Mouse (Mus musculus): ENCODE measurements at regions not wholly inside any gene's neighbourhood (a gene's known extent, or its start where the extent isn't known, plus 50 kb on each side); places are given as distances from the start of the nearest gene placed in this dataset.

DNA sequence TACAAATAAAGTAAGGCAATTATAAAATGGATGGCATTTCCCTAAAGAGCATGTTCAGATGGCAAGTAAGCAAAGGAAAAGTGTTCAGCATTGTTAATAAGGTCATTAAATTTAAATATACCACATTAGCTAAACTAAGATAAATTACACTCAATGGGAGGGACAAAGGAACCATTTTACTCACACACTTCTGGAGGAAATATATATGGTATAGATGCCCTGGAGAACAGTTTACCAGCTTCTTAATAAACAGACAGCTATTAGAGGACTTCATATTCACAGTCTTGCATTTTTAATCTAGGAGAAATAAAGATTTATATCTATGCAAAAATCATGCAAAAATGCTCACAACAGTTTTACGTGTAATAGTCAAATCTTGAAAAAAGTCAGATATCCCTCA is 183.8 kb downstream of the Dthd1 start:
- no peak for ATAC-seq (ENCODE audit: low FRiP score, low read depth)
- WGBS: 81% methylated on average over 1 of the region's 1 CpGs
- Histone ChIP-seq H3K36me3 (no peaks in the 10 kb centered on the region), H3K27me3 (replicated peaks) (no peaks in the 10 kb centered on the region), H3K9ac (no peak overlapping the region), H3K9me3 (no peaks in the 10 kb centered on the region), H3K4me3 (no peak overlapping the region), H3K4me2 (replicated peaks) (no peak overlapping the region), H3K27ac (no peak overlapping the region), H3K4me1 (no peaks in the 10 kb centered on the region)

GRCm38 (mm10) chr5:63034446-63034845 is 220.8 kb downstream of the Dthd1 start:
- no peaks in the 10 kb centered on the region for H3K27me3 ChIP-seq (replicated peaks)
- H3K4me2 ChIP-seq (replicated peaks): no peak overlapping the region
- H3K9me3 ChIP-seq: no peaks in the 10 kb centered on the region
- no peak overlapping the region for H3K27ac ChIP-seq
- no peak overlapping the region for H3K4me3 ChIP-seq
- H3K9ac ChIP-seq: no peak overlapping the region
- H3K36me3 ChIP-seq: no peaks in the 10 kb centered on the region
- H3K4me1 ChIP-seq: no peaks in the 10 kb centered on the region
- 83% methylated on average over 2 of the region's 2 CpGs for WGBS
- no peak for ATAC-seq (ENCODE audit: low FRiP score, low read depth)

- no peak overlapping the region for H3K27ac ChIP-seq
- H3K27me3 ChIP-seq (replicated peaks): no peaks in the 10 kb centered on the region
- no peaks in the 10 kb centered on the region for H3K9me3 ChIP-seq
- no peak overlapping the region for H3K4me2 ChIP-seq (replicated peaks)
- H3K36me3 ChIP-seq: no peaks in the 10 kb centered on the region
- no peak overlapping the region for H3K9ac ChIP-seq
- 76% methylated on average over 2 of the region's 2 CpGs for WGBS
- H3K4me1 ChIP-seq: no peaks in the 10 kb centered on the region
- ATAC-seq (ENCODE audit: low FRiP score, low read depth): no peak
- H3K4me3 ChIP-seq: no peak overlapping the region
Measured at GRCm38 (mm10) chr5:63045751-63046150, 232.1 kb downstream of the Dthd1 start.

GRCm38 (mm10) chr5:63063301-63063700 is 249.7 kb downstream of the Dthd1 start:
- H3K27ac ChIP-seq: no peak overlapping the region
- ATAC-seq (ENCODE audit: low FRiP score, low read depth): no peak
- no peaks in the 10 kb centered on the region for H3K36me3 ChIP-seq
- H3K9ac ChIP-seq: no peak overlapping the region
- 42% methylated on average over 2 of the region's 2 CpGs for WGBS
- no peaks in the 10 kb centered on the region for H3K9me3 ChIP-seq
- H3K4me1 ChIP-seq: no peaks in the 10 kb centered on the region
- no peaks in the 10 kb centered on the region for H3K27me3 ChIP-seq (replicated peaks)
- no peak overlapping the region for H3K4me3 ChIP-seq
- no peak overlapping the region for H3K4me2 ChIP-seq (replicated peaks)

- WGBS: 50% methylated on average over 1 of the region's 1 CpGs
- Histone ChIP-seq H3K4me3 (no peak overlapping the region), H3K9me3 (no peaks in the 10 kb centered on the region), H3K9ac (no peak overlapping the region), H3K36me3 (no peaks in the 10 kb centered on the region), H3K4me2 (replicated peaks) (no peak overlapping the region), H3K27me3 (replicated peaks) (no peaks in the 10 kb centered on the region), H3K27ac (no peak overlapping the region), H3K4me1 (no peaks in the 10 kb centered on the region)
- no peak for ATAC-seq (ENCODE audit: low FRiP score, low read depth)
Measured at GRCm38 (mm10) chr5:63066872-63067271, 253.2 kb downstream of the Dthd1 start.

- Histone ChIP-seq H3K4me3 (no peak overlapping the region), H3K27ac (no peak overlapping the region), H3K27me3 (replicated peaks) (no peaks in the 10 kb centered on the region), H3K36me3 (no peaks in the 10 kb centered on the region), H3K9ac (no peak overlapping the region), H3K9me3 (no peaks in the 10 kb centered on the region), H3K4me1 (no peaks in the 10 kb centered on the region), H3K4me2 (replicated peaks) (no peak overlapping the region)
- WGBS: 63% methylated on average over 1 of the region's 1 CpGs
- ATAC-seq (ENCODE audit: low FRiP score, low read depth): no peak
Measured at GRCm38 (mm10) chr5:63098129-63098528, 284.5 kb downstream of the Dthd1 start.

GRCm38 (mm10) chr5:63132552-63132951 is 318.9 kb downstream of the Dthd1 start:
- Histone ChIP-seq H3K36me3 (no peaks in the 10 kb centered on the region), H3K27me3 (replicated peaks) (no peaks in the 10 kb centered on the region), H3K4me1 (no peaks in the 10 kb centered on the region), H3K27ac (no peak overlapping the region), H3K9ac (no peak overlapping the region), H3K4me2 (replicated peaks) (no peak overlapping the region), H3K9me3 (no peaks in the 10 kb centered on the region), H3K4me3 (no peak overlapping the region)
- ATAC-seq (ENCODE audit: low FRiP score, low read depth): no peak

DNA sequence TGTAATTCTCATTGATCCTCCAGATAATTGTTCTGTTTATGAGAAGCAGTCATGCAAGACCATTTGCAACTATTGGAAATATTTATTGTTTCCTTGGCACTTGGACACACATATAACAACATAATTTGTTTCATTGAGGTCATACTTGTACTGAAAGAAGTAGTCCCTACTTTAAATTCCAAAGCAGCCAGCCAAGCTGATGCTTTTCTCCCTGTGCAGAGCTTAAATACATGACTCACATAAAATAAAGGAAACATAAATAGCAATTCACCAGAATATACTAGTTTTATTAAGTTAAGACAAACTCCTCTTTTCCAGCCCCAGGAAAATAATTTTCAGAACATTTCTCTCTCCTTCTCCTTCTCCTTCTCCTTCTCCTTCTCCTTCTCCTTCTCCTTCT is 324.3 kb downstream of the Dthd1 start:
- Histone ChIP-seq H3K27me3 (replicated peaks) (no peaks in the 10 kb centered on the region), H3K4me3 (no peak overlapping the region), H3K4me1 (no peaks in the 10 kb centered on the region), H3K9ac (no peak overlapping the region), H3K4me2 (replicated peaks) (no peak overlapping the region), H3K36me3 (no peaks in the 10 kb centered on the region), H3K27ac (no peak overlapping the region), H3K9me3 (no peaks in the 10 kb centered on the region)
- ATAC-seq (ENCODE audit: low FRiP score, low read depth): no peak

DNA sequence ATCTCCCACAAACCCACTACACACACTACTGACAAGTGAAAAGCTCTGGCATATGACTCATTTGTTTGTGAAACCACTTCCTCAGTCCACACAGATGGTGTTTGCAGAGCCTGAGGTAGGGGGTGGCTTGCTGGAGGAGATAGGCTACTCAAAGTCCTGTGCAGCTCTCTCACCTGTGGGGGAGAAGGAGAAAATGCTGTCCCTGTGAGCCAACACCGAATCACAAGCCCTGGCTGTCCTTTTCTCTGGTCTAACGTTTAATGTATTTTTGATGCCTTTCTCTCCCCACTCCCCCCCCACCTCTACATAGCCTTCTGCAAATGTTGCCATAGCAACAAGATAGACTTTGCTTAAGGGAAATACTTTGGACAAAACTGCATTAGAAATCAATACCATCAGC is 356.1 kb downstream of the Dthd1 start:
- Histone ChIP-seq H3K4me1 (no peaks in the 10 kb centered on the region), H3K27me3 (replicated peaks) (no peaks in the 10 kb centered on the region), H3K36me3 (no peaks in the 10 kb centered on the region), H3K9ac (no peak overlapping the region), H3K4me3 (no peak overlapping the region), H3K9me3 (no peaks in the 10 kb centered on the region), H3K4me2 (replicated peaks) (no peak overlapping the region), H3K27ac (no peak overlapping the region)
- 57% methylated on average over 2 of the region's 2 CpGs for WGBS
- ATAC-seq (ENCODE audit: low FRiP score, low read depth): no peak

DNA sequence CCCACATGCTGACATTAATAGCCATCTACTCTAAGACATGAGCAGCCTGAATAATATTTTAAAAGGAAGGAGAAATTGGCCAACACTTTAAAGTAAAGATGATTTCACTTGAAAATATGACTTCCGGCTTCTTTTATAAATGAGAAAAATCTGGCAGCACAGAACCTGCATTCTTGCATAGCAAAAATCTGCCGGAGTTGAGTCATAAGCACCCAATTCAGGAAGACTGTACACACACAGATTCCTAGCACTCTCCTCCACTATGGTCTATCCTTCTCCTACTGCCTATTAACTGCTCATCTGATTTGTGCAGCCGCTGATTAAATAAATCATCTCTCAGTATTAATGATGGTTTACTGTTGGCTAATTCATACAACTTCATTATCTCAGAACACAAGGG is 356.9 kb downstream of the Dthd1 start:
- H3K36me3 ChIP-seq: no peaks in the 10 kb centered on the region
- H3K9me3 ChIP-seq: no peaks in the 10 kb centered on the region
- H3K9ac ChIP-seq: no peak overlapping the region
- ATAC-seq (ENCODE audit: low FRiP score, low read depth): no peak
- no peak overlapping the region for H3K4me2 ChIP-seq (replicated peaks)
- no peaks in the 10 kb centered on the region for H3K27me3 ChIP-seq (replicated peaks)
- H3K4me1 ChIP-seq: no peaks in the 10 kb centered on the region
- WGBS: 94% methylated on average over 3 of the region's 3 CpGs
- H3K4me3 ChIP-seq: no peak overlapping the region
- H3K27ac ChIP-seq: no peak overlapping the region

DNA sequence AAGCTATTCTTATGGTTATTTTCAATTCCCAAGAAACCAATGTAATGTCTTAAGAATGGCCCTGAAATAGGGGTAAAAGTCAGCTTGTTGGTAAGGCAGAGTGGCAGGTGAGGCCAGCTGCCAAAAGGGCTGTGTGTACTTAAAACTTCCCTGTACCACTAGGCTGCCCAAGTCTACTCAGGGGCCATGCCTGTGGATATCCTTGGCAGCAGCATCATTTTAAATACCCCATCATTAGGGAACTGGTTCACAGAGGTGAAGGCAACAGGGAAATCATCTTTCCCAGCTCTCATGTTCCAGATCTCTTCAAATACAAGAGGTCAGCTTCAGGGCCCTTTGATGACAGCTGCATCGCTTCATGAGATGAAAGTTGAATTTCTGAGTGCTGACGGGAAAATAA is 399.8 kb downstream of the Dthd1 start:
- no peaks in the 10 kb centered on the region for H3K4me1 ChIP-seq
- no peak for ATAC-seq (ENCODE audit: low FRiP score, low read depth)
- H3K4me2 ChIP-seq (replicated peaks): no peak overlapping the region
- no peaks in the 10 kb centered on the region for H3K9me3 ChIP-seq
- H3K9ac ChIP-seq: no peak overlapping the region
- 82% methylated on average over 2 of the region's 2 CpGs for WGBS
- H3K36me3 ChIP-seq: no peaks in the 10 kb centered on the region
- H3K27ac ChIP-seq: no peak overlapping the region
- no peaks in the 10 kb centered on the region for H3K27me3 ChIP-seq (replicated peaks)
- H3K4me3 ChIP-seq: no peak overlapping the region

GRCm38 (mm10) chr5:63219467-63219866 is 405.8 kb downstream of the Dthd1 start:
- no peaks in the 10 kb centered on the region for H3K27me3 ChIP-seq (replicated peaks)
- no peak overlapping the region for H3K4me2 ChIP-seq (replicated peaks)
- H3K9ac ChIP-seq: no peak overlapping the region
- no peaks in the 10 kb centered on the region for H3K9me3 ChIP-seq
- WGBS: 84% methylated on average over 3 of the region's 3 CpGs
- no peaks in the 10 kb centered on the region for H3K36me3 ChIP-seq
- no peak overlapping the region for H3K27ac ChIP-seq
- H3K4me1 ChIP-seq: no peaks in the 10 kb centered on the region
- peak; percentile 48; the same call in 1 of the 2 replicates for ATAC-seq (ENCODE audit: low FRiP score, low read depth)
- no peak overlapping the region for H3K4me3 ChIP-seq

GRCm38 (mm10) chr5:63262568-63262967 is 386.3 kb upstream of the Nwd2 start:
- no peaks in the 10 kb centered on the region for H3K9me3 ChIP-seq
- no peaks in the 10 kb centered on the region for H3K36me3 ChIP-seq
- no peak overlapping the region for H3K9ac ChIP-seq
- H3K4me1 ChIP-seq: no peaks in the 10 kb centered on the region
- H3K27me3 ChIP-seq (replicated peaks): no peaks in the 10 kb centered on the region
- no peak overlapping the region for H3K4me3 ChIP-seq
- H3K27ac ChIP-seq: no peak overlapping the region
- no peak overlapping the region for H3K4me2 ChIP-seq (replicated peaks)
- no peak for ATAC-seq (ENCODE audit: low FRiP score, low read depth)

All from neural tube, embryonic 12.5 days (tissue).